Mouse (Mus musculus): Measurements from ENCODE around the gene Ass1.

- TF ChIP-seq ZNF384 (IDR thresholded peaks at IDR 0.05; ENCODE audit: low read depth, low read length) = no peak
- TF ChIP-seq HCFC1 (IDR thresholded peaks at IDR 0.05; ENCODE audit: borderline replicate concordance, insufficient read depth, low read length) = no peak
- no peak for TF ChIP-seq CHD2 (IDR thresholded peaks at IDR 0.05; ENCODE audit: low read depth, low read length)
Observed at GRCm38 (mm10) chr2:31499327-31500291, 29.6 kb downstream of the Ass1 start.

Measured in ES-E14 (cell line).